Mouse (Mus musculus) MEL (cell line): ENCODE measurements around the gene Olfr49. TPM values are rescaled to one million over a fixed set of nuclear protein-coding genes. Genes with fewer than 3 reads are reported as not detected.

Experiments used
- DNase-seq: peaks from one replicate; pipeline ENCODE4 v3.0.0; 2011; ENCODE audit warnings: low read depth, low spot score
- H3K27ac ChIP-seq: 2 replicates; pipeline ENCODE4 v1.5.1; 2012; ENCODE audit warnings: low read depth, mild to moderate bottlenecking, control low read depth, low read length, moderate library complexity; ENCODE audit not compliant: control insufficient read depth
- H3K27me3 ChIP-seq, 2 experiments: fragments of 150-350 bp in 1 of 2; sonication (generic) in 1 of 2; 2 replicates each; pipeline ENCODE4 v1.6.1; 2012; ENCODE audit warnings: low read length in 2 of 2, mild to moderate bottlenecking in 2 of 2, improper control_type of control experiment in 1 of 2, moderate library complexity in 1 of 2; ENCODE audit not compliant: insufficient read depth in 2 of 2, control insufficient read depth in 1 of 2
- H3K36me3 ChIP-seq, 2 experiments: 2 replicates each; pipeline ENCODE4 v1.6.1; 2012 to 2014; ENCODE audit warnings: low read length in 2 of 2, improper control_type of control experiment in 1 of 2, inconsistent platforms in 1 of 2, mild to moderate bottlenecking in 1 of 2; ENCODE audit not compliant: insufficient read depth in 2 of 2, control insufficient read depth in 1 of 2
- H3K4me1 ChIP-seq, 2 experiments: fragments of 150-350 bp in 1 of 2; sonication (generic) in 1 of 2; 2 replicates each; pipeline ENCODE4 v1.6.1; 2012; ENCODE audit warnings: low read length in 2 of 2, improper control_type of control experiment in 1 of 2, mild to moderate bottlenecking in 1 of 2; ENCODE audit not compliant: insufficient read depth in 2 of 2, control insufficient read depth in 1 of 2
- H3K4me3 ChIP-seq, 2 experiments: fragments of 150-350 bp in 1 of 2; sonication (generic) in 1 of 2; 2 replicates each; pipeline ENCODE4 v1.5.1; 2012; ENCODE audit warnings: low read depth in 2 of 2, low read length in 2 of 2, mild to moderate bottlenecking in 2 of 2, moderate library complexity in 2 of 2, control low read depth in 1 of 2, improper control_type of control experiment in 1 of 2; ENCODE audit not compliant: control insufficient read depth in 1 of 2, insufficient read depth in 1 of 2
- H3K79me2 ChIP-seq: 2 replicates; pipeline ENCODE4 v1.6.1; 2012; ENCODE audit warnings: mild to moderate bottlenecking, low read length, moderate library complexity; ENCODE audit not compliant: control insufficient read depth, poor library complexity, insufficient read depth
- H3K9ac ChIP-seq: 2 replicates; pipeline ENCODE4 v1.6.1; 2012; ENCODE audit warnings: low read depth, mild to moderate bottlenecking, control low read depth, low read length, moderate library complexity; ENCODE audit not compliant: control insufficient read depth, poor library complexity, severe bottlenecking
- H3K9me3 ChIP-seq: fragments of 150-350 bp; sonication (generic); replicated peaks from 2 replicates; pipeline ENCODE4 v1.6.1; 2012; ENCODE audit warnings: mild to moderate bottlenecking, low read length, improper control_type of control experiment, moderate library complexity; ENCODE audit not compliant: insufficient read depth
- BHLHE40 ChIP-seq: IDR thresholded peaks from 2 replicates; pipeline ENCODE4 v1.6.1; 2012; ENCODE audit warnings: low read depth, mild to moderate bottlenecking, inconsistent platforms, low read length, improper control_type of control experiment, borderline replicate concordance
- CHD1 ChIP-seq: IDR thresholded peaks from 2 replicates; pipeline ENCODE4 v1.6.1; 2012; ENCODE audit warnings: low read depth, mild to moderate bottlenecking, inconsistent platforms, low read length, improper control_type of control experiment
- CHD2 ChIP-seq: IDR thresholded peaks from 2 replicates; pipeline ENCODE4 v1.6.1; 2011; ENCODE audit warnings: low read length, improper control_type of control experiment
- ELF1 ChIP-seq: IDR thresholded peaks from 2 replicates; pipeline ENCODE4 v1.6.1; 2014; ENCODE audit warnings: low read depth, mild to moderate bottlenecking, inconsistent platforms, low read length, improper control_type of control experiment, moderate library complexity
- EP300 ChIP-seq, 2 experiments: IDR thresholded peaks; 2 replicates each; pipeline ENCODE4 v1.6.1; 2011; ENCODE audit warnings: improper control_type of control experiment in 2 of 2, low read length in 2 of 2, low read depth in 1 of 2, mild to moderate bottlenecking in 1 of 2
- ETS1 ChIP-seq: IDR thresholded peaks from 2 replicates; pipeline ENCODE4 v1.6.1; 2012; ENCODE audit warnings: low read depth, mild to moderate bottlenecking, inconsistent platforms, low read length, improper control_type of control experiment, moderate library complexity
- GABPA ChIP-seq: IDR thresholded peaks from 2 replicates; pipeline ENCODE4 v1.6.1; 2012; ENCODE audit warnings: low read depth, mild to moderate bottlenecking, inconsistent platforms, low read length, improper control_type of control experiment, moderate library complexity
- HCFC1 ChIP-seq: IDR thresholded peaks from 2 replicates; pipeline ENCODE4 v1.6.1; 2012; ENCODE audit warnings: low read depth, mild to moderate bottlenecking, inconsistent platforms, low read length, improper control_type of control experiment, moderate library complexity
- JUND ChIP-seq: IDR thresholded peaks from 2 replicates; pipeline ENCODE4 v1.6.1; 2011; ENCODE audit warnings: low read depth, mild to moderate bottlenecking, improper control_type of control experiment, low read length
- KAT2A ChIP-seq: conservative IDR thresholded peaks from 2 replicates; pipeline ENCODE4 v1.6.1; 2012; ENCODE audit warnings: low read depth, low read length, improper control_type of control experiment, inconsistent platforms
- MAX ChIP-seq: IDR thresholded peaks from 2 replicates; pipeline ENCODE4 v1.6.1; 2011; ENCODE audit warnings: low read length, improper control_type of control experiment
- MAZ ChIP-seq: IDR thresholded peaks from 2 replicates; pipeline ENCODE4 v1.6.1; 2012; ENCODE audit warnings: low read depth, mild to moderate bottlenecking, inconsistent platforms, low read length, improper control_type of control experiment
- MEF2A ChIP-seq: IDR thresholded peaks from 2 replicates; pipeline ENCODE4 v1.6.1; 2014; ENCODE audit warnings: low read depth, mild to moderate bottlenecking, inconsistent platforms, low read length, improper control_type of control experiment; ENCODE audit not compliant: poor library complexity, insufficient replicate concordance, severe bottlenecking; ENCODE audit errors: extremely low read depth
- MXI1 ChIP-seq: IDR thresholded peaks from 2 replicates; pipeline ENCODE4 v1.6.1; 2011; ENCODE audit warnings: mild to moderate bottlenecking, low read depth, low read length, improper control_type of control experiment
- MYB ChIP-seq: IDR thresholded peaks from 2 replicates; pipeline ENCODE4 v1.6.1; 2011; ENCODE audit warnings: mild to moderate bottlenecking, low read depth, low read length, improper control_type of control experiment
- MYC ChIP-seq: IDR thresholded peaks from 2 replicates; pipeline ENCODE4 v1.6.1; 2011; ENCODE audit warnings: low read depth, mild to moderate bottlenecking, low read length, improper control_type of control experiment, moderate library complexity
- NELFE ChIP-seq: IDR thresholded peaks from 2 replicates; pipeline ENCODE4 v1.6.1; 2011; ENCODE audit warnings: low read depth, low read length, improper control_type of control experiment
- NRF1 ChIP-seq: IDR thresholded peaks from 2 replicates; pipeline ENCODE4 v1.6.1; 2014; ENCODE audit warnings: low read depth, mild to moderate bottlenecking, inconsistent platforms, low read length, improper control_type of control experiment, moderate library complexity; ENCODE audit not compliant: poor library complexity, insufficient read depth, severe bottlenecking
- POLR2A ChIP-seq, 2 experiments: IDR thresholded peaks; 2 replicates each; pipeline ENCODE4 v1.6.1; 2011 to 2012; ENCODE audit warnings: low read length in 2 of 2, mild to moderate bottlenecking in 2 of 2, control low read depth in 1 of 2, improper control_type of control experiment in 1 of 2, low read depth in 1 of 2, moderate library complexity in 1 of 2; ENCODE audit not compliant: control insufficient read depth in 1 of 2, insufficient read depth in 1 of 2, poor library complexity in 1 of 2
- RAD21 ChIP-seq: IDR thresholded peaks from 2 replicates; pipeline ENCODE4 v1.6.1; 2011; ENCODE audit warnings: mild to moderate bottlenecking, low read depth, low read length, improper control_type of control experiment
- RCOR1 ChIP-seq: IDR thresholded peaks from 2 replicates; pipeline ENCODE4 v1.6.1; 2012; ENCODE audit warnings: low read depth, mild to moderate bottlenecking, inconsistent platforms, low read length, improper control_type of control experiment
- SIN3A ChIP-seq: IDR thresholded peaks from 2 replicates; pipeline ENCODE4 v1.6.1; 2012; ENCODE audit warnings: low read length, improper control_type of control experiment, inconsistent platforms
- SMC3 ChIP-seq: IDR thresholded peaks from 2 replicates; pipeline ENCODE4 v1.6.1; 2011; ENCODE audit warnings: low read depth, low read length, improper control_type of control experiment
- TAL1 ChIP-seq: IDR thresholded peaks from 2 replicates; pipeline ENCODE4 v1.6.1; 2012; ENCODE audit warnings: mild to moderate bottlenecking, inconsistent platforms, low read length, moderate library complexity, mixed read lengths
- TBP ChIP-seq: IDR thresholded peaks from 2 replicates; pipeline ENCODE4 v1.8.0; 2011; ENCODE audit warnings: low read depth, low read length, improper control_type of control experiment
- TCF12 ChIP-seq: IDR thresholded peaks from 2 replicates; pipeline ENCODE4 v1.6.1; 2014; ENCODE audit warnings: low read depth, mild to moderate bottlenecking, inconsistent platforms, low read length, improper control_type of control experiment, moderate library complexity
- UBTF ChIP-seq: IDR thresholded peaks from 2 replicates; pipeline ENCODE4 v1.6.1; 2012; ENCODE audit warnings: low read depth, mild to moderate bottlenecking, inconsistent platforms, low read length, improper control_type of control experiment, moderate library complexity, borderline replicate concordance; ENCODE audit not compliant: insufficient read depth
- USF1 ChIP-seq: IDR thresholded peaks from 2 replicates; pipeline ENCODE4 v1.6.1; 2014; ENCODE audit warnings: low read depth, mild to moderate bottlenecking, inconsistent platforms, low read length, improper control_type of control experiment, moderate library complexity
- USF2 ChIP-seq, 2 experiments: IDR thresholded peaks; 2 replicates each; pipeline ENCODE4 v1.6.1; 2011 to 2012; ENCODE audit warnings: improper control_type of control experiment in 2 of 2, low read length in 2 of 2, borderline replicate concordance in 1 of 2, inconsistent platforms in 1 of 2, low read depth in 1 of 2, mild to moderate bottlenecking in 1 of 2; ENCODE audit not compliant: insufficient read depth in 1 of 2
- ZC3H11A ChIP-seq: IDR thresholded peaks from 2 replicates; pipeline ENCODE4 v1.6.1; 2012; ENCODE audit warnings: low read depth, mild to moderate bottlenecking, inconsistent platforms, low read length, improper control_type of control experiment
- ZKSCAN1 ChIP-seq: IDR thresholded peaks from 2 replicates; pipeline ENCODE4 v1.6.1; 2012; ENCODE audit warnings: low read depth, mild to moderate bottlenecking, inconsistent platforms, low read length, improper control_type of control experiment, moderate library complexity
- ZMIZ1 ChIP-seq: IDR thresholded peaks from 2 replicates; pipeline ENCODE4 v1.6.1; 2012; ENCODE audit warnings: low read depth, mild to moderate bottlenecking, inconsistent platforms, low read length, improper control_type of control experiment, moderate library complexity
- ZNF384 ChIP-seq: IDR thresholded peaks from 2 replicates; pipeline ENCODE4 v1.6.1; 2012; ENCODE audit warnings: low read depth, mild to moderate bottlenecking, inconsistent platforms, low read length, improper control_type of control experiment
- polyA plus RNA-seq, 2 experiments: library from polyadenylated mRNA; stranded (reverse) in 1 of 2; unstranded in 1 of 2; fragments of >175 nt in 1 of 2; fragments of >200 nt in 1 of 2; gene quantifications; 2 replicates each; pipeline versions ENCODE4 v1.2.1 to v1.2.4; 2012; ENCODE audit warnings: low replicate concordance in 2 of 2, low read depth in 1 of 2; ENCODE audit not compliant: insufficient read length in 2 of 2, insufficient read depth in 1 of 2, missing spikeins in 1 of 2
- total RNA-seq: library from RNA; depleted of rRNA; stranded (reverse); fragments of 300-350 nt; gene quantifications from 2 replicates; pipeline ENCODE4 v1.2.3, GENCODE M21; 2012

Olfr49 gene
- total and polyA plus RNA-seq, 3 experiments, result not detected

GRCm38 (mm10) chr14:54254670-54255202, 30.0 kb downstream of the Olfr49 start (continued):
- TF ChIP-seq MEF2A, result no peak
- TF ChIP-seq MAX, result 0 out of 2 replicates have a peak, but pooled peaks have one; percentile 34
- peak; percentile 48; the same call in 1 of the 2 replicates for TF ChIP-seq ELF1

GRCm38 (mm10) chr14:54253741-54254291, 30.9 kb downstream of the Olfr49 start, which contains the start of the genes Dad1 and Abhd4:
Dad1 (minus strand) TSS chr14:54254104.
Abhd4 (plus strand) TSS chr14:54254188.
- peak; percentile 99 for DNase-seq
- Histone ChIP-seq H3K79me2 (peaks cover 30% of the 10 kb centered on the region), H3K27me3 (no peaks in the 10 kb centered on the region), H3K36me3 (peaks cover 0 to 24% of the 10 kb centered on the region in 2 experiments; a peak in 2 of 4 replicates), H3K4me3 (peak within 1 kb of the TSS; percentile 79 to 94), H3K4me1 (peaks cover 5 to 28% of the 10 kb centered on the region in 2 experiments), H3K9me3 (no peaks in the 10 kb centered on the region), H3K27ac (peak within 1 kb of the TSS; percentile 74), H3K9ac (peak within 1 kb of the TSS; percentile 83)
- peak; percentile 70 for TF ChIP-seq ETS1
- TF ChIP-seq UBTF, result no peak
- no peak for TF ChIP-seq ZNF384
- no peak for TF ChIP-seq USF2 (IDR thresholded peaks at IDR 0.05; ENCODE audit: borderline replicate concordance in 1 of 2, insufficient read depth in 1 of 2, low read depth in 1 of 2, low read length in 2 of 2)
- TF ChIP-seq TAL1, result no peak
- peak; percentile 68 for TF ChIP-seq MYC
- TF ChIP-seq ELF1, result peak; percentile 95
- TF ChIP-seq NRF1, result peak; percentile 89
- TF ChIP-seq HCFC1, result peak; percentile 94
- no peak for TF ChIP-seq SMC3
- TF ChIP-seq USF1, result no peak
- no peak for TF ChIP-seq CHD1
- no peak for TF ChIP-seq CHD2
- TF ChIP-seq SIN3A, result peak; percentile 100
- peak; percentile 94 for TF ChIP-seq MXI1
- no peak for TF ChIP-seq ZC3H11A
- TF ChIP-seq MAZ, result 0 out of 2 replicates have a peak, but pooled peaks have one; percentile 57
- TF ChIP-seq NELFE, result peak; percentile 90
- TF ChIP-seq BHLHE40, result no peak
- TF ChIP-seq ZMIZ1, result peak; percentile 81; the same call in 1 of the 2 replicates
- TF ChIP-seq EP300 (IDR thresholded peaks at IDR 0.05; ENCODE audit: low read depth in 1 of 2, low read length in 2 of 2), result peak in 1 of 2 experiments; percentile 43; a peak in 1 of 4 replicates
- TF ChIP-seq MEF2A, result no peak
- no peak for TF ChIP-seq RCOR1
- TF ChIP-seq TCF12, result peak; percentile 69; the same call in 1 of the 2 replicates
- no peak for TF ChIP-seq RAD21
- no peak for TF ChIP-seq GABPA
- TF ChIP-seq MYB, result no peak
- peak; percentile 64 to 96; a peak in 3 of 4 replicates for TF ChIP-seq POLR2A (IDR thresholded peaks at IDR 0.05; ENCODE audit: control insufficient read depth in 1 of 2, insufficient read depth in 1 of 2, low read depth in 1 of 2, low read length in 2 of 2, poor library complexity in 1 of 2)
- no peak for TF ChIP-seq ZKSCAN1
- TF ChIP-seq MAX, result peak; percentile 57; the same call in 1 of the 2 replicates
- peak; percentile 85 for TF ChIP-seq KAT2A
- peak; percentile 80 for TF ChIP-seq TBP
- TF ChIP-seq JUND, result no peak
